Mouse (Mus musculus): ENCODE measurements around the gene Tnpo1. TPM values are rescaled to one million over a fixed set of nuclear protein-coding genes. Genes with fewer than 3 reads are reported as not detected.

The Tnpo1 gene
- polyA plus RNA-seq, 1 experiment from 2014 or later, result 66.3 TPM

- WGBS, result 22% methylated on average over 12 of the region's 12 CpGs
- ATAC-seq (ENCODE audit: low FRiP score, low read depth), result no peak
- Histone ChIP-seq H3K4me3 (peak overlapping the region; percentile 91), H3K27ac (peak overlapping the region; percentile 98; the same call in 1 of the 2 replicates), H3K27me3 (no peaks in the 10 kb centered on the region), H3K9me3 (no peaks in the 10 kb centered on the region), H3K9ac (peak overlapping the region; percentile 99), H3K36me3 (no peaks in the 10 kb centered on the region), H3K4me2 (replicated peaks) (peak overlapping the region; percentile 64), H3K4me1 (peaks cover 26% of the 10 kb centered on the region)
Observed at GRCm38 (mm10) chr13:98813596-98814274, 112.4 kb downstream of the Tnpo1 start.

- 0 out of 2 replicates have a peak overlapping the region, but pooled peaks have one; percentile 21 for H3K9ac ChIP-seq
- peaks cover 25% of the 10 kb centered on the region for H3K4me1 ChIP-seq
- peak overlapping the region; percentile 91 for H3K4me3 ChIP-seq
- peak overlapping the region; percentile 64 for H3K4me2 ChIP-seq (replicated peaks)
- WGBS, result 83% methylated on average over 2 of the region's 2 CpGs
- H3K27ac ChIP-seq, result no peak overlapping the region
- H3K9me3 ChIP-seq, result no peaks in the 10 kb centered on the region
- no peaks in the 10 kb centered on the region for H3K36me3 ChIP-seq
- H3K27me3 ChIP-seq, result no peaks in the 10 kb centered on the region
- no peak for ATAC-seq (ENCODE audit: low FRiP score, low read depth)
Observed at GRCm38 (mm10) chr13:98813167-98813566, 113.0 kb downstream of the Tnpo1 start.

- Histone ChIP-seq H3K36me3 (no peaks in the 10 kb centered on the region), H3K4me1 (peaks cover 25% of the 10 kb centered on the region), H3K4me3 (no peak overlapping the region), H3K9ac (no peak overlapping the region), H3K27me3 (no peaks in the 10 kb centered on the region), H3K9me3 (no peaks in the 10 kb centered on the region), H3K27ac (no peak overlapping the region), H3K4me2 (replicated peaks) (no peak overlapping the region)
- no peak for ATAC-seq (ENCODE audit: low FRiP score, low read depth)
- 56% methylated on average over 4 of the region's 4 CpGs for WGBS
Observed at GRCm38 (mm10) chr13:98812285-98812684, 113.9 kb downstream of the Tnpo1 start.

GRCm38 (mm10) chr13:98810143-98810542, 116.0 kb downstream of the Tnpo1 start:
- 59% methylated on average over 6 of the region's 6 CpGs for WGBS
- Histone ChIP-seq H3K9ac (no peak overlapping the region), H3K27me3 (no peaks in the 10 kb centered on the region), H3K9me3 (no peaks in the 10 kb centered on the region), H3K4me1 (peaks cover 18% of the 10 kb centered on the region), H3K4me2 (replicated peaks) (no peak overlapping the region), H3K36me3 (peaks cover 1% of the 10 kb centered on the region), H3K27ac (no peak overlapping the region; the same call in 1 of the 2 replicates), H3K4me3 (no peak overlapping the region)
- ATAC-seq (ENCODE audit: low FRiP score, low read depth), result no peak

- no peak overlapping the region for H3K4me2 ChIP-seq (replicated peaks)
- peaks cover 10% of the 10 kb centered on the region for H3K36me3 ChIP-seq
- no peak overlapping the region for H3K4me3 ChIP-seq
- 86% methylated on average over 1 of the region's 1 CpGs for WGBS
- no peaks in the 10 kb centered on the region for H3K27me3 ChIP-seq
- H3K9me3 ChIP-seq, result no peaks in the 10 kb centered on the region
- ATAC-seq (ENCODE audit: low FRiP score, low read depth), result no peak
- H3K9ac ChIP-seq, result no peak overlapping the region
- peaks cover 18% of the 10 kb centered on the region for H3K4me1 ChIP-seq
- H3K27ac ChIP-seq, result no peak overlapping the region
Observed at GRCm38 (mm10) chr13:98809087-98809486, 117.1 kb downstream of the Tnpo1 start.

- Histone ChIP-seq H3K36me3 (peaks cover 52% of the 10 kb centered on the region), H3K27me3 (no peaks in the 10 kb centered on the region), H3K4me3 (no peak overlapping the region), H3K9me3 (peaks cover 11% of the 10 kb centered on the region; the same call in 1 of the 2 replicates), H3K9ac (no peak overlapping the region), H3K4me2 (replicated peaks) (no peak overlapping the region), H3K4me1 (no peaks in the 10 kb centered on the region), H3K27ac (no peak overlapping the region)
- WGBS, result 76% methylated on average over 1 of the region's 1 CpGs
- no peak for ATAC-seq (ENCODE audit: low FRiP score, low read depth)
Observed at GRCm38 (mm10) chr13:98804480-98804879, 121.7 kb downstream of the Tnpo1 start.

- no peak overlapping the region for H3K27ac ChIP-seq
- H3K4me1 ChIP-seq, result no peaks in the 10 kb centered on the region
- H3K27me3 ChIP-seq, result no peaks in the 10 kb centered on the region
- peaks cover 60% of the 10 kb centered on the region for H3K36me3 ChIP-seq
- H3K4me3 ChIP-seq, result no peak overlapping the region
- peaks cover 11% of the 10 kb centered on the region; the same call in 1 of the 2 replicates for H3K9me3 ChIP-seq
- no peak overlapping the region for H3K4me2 ChIP-seq (replicated peaks)
- WGBS, result 85% methylated on average over 4 of the region's 4 CpGs
- no peak for ATAC-seq (ENCODE audit: low FRiP score, low read depth)
- H3K9ac ChIP-seq, result no peak overlapping the region
Observed at GRCm38 (mm10) chr13:98803699-98804098, 122.5 kb downstream of the Tnpo1 start.

- ATAC-seq (ENCODE audit: low FRiP score, low read depth), result no peak
- H3K4me2 ChIP-seq (replicated peaks), result no peak overlapping the region
Observed at GRCm38 (mm10) chr13:98802957-98803356, 123.2 kb downstream of the Tnpo1 start.

GRCm38 (mm10) chr13:98795511-98795910, 130.7 kb downstream of the Tnpo1 start:
- Histone ChIP-seq H3K9ac (no peak overlapping the region), H3K27ac (no peak overlapping the region), H3K4me1 (no peaks in the 10 kb centered on the region), H3K9me3 (no peaks in the 10 kb centered on the region), H3K27me3 (no peaks in the 10 kb centered on the region), H3K4me2 (replicated peaks) (no peak overlapping the region), H3K36me3 (peaks cover 45% of the 10 kb centered on the region), H3K4me3 (no peak overlapping the region)
- 95% methylated on average over 3 of the region's 3 CpGs for WGBS
- no peak for ATAC-seq (ENCODE audit: low FRiP score, low read depth)

More at GRCm38 (mm10) chr13:98802957-98803356, 123.2 kb downstream of the Tnpo1 start:
- H3K27me3 ChIP-seq, result no peaks in the 10 kb centered on the region
- H3K9ac ChIP-seq, result no peak overlapping the region
- H3K27ac ChIP-seq, result no peak overlapping the region
- H3K4me1 ChIP-seq, result no peaks in the 10 kb centered on the region
- H3K9me3 ChIP-seq, result peaks cover 11% of the 10 kb centered on the region; the same call in 1 of the 2 replicates
- peaks cover 62% of the 10 kb centered on the region for H3K36me3 ChIP-seq
- WGBS, result 94% methylated on average over 3 of the region's 3 CpGs
- no peak overlapping the region for H3K4me3 ChIP-seq

GRCm38 (mm10) chr13:98792864-98793263, 133.3 kb downstream of the Tnpo1 start:
- WGBS, result 97% methylated on average over 1 of the region's 1 CpGs
- Histone ChIP-seq H3K9ac (no peak overlapping the region), H3K4me3 (no peak overlapping the region), H3K27ac (no peak overlapping the region), H3K9me3 (no peaks in the 10 kb centered on the region), H3K27me3 (no peaks in the 10 kb centered on the region), H3K36me3 (peaks cover 29% of the 10 kb centered on the region), H3K4me2 (replicated peaks) (no peak overlapping the region), H3K4me1 (no peaks in the 10 kb centered on the region)
- no peak for ATAC-seq (ENCODE audit: low FRiP score, low read depth)

GRCm38 (mm10) chr13:98791693-98792092, 134.5 kb downstream of the Tnpo1 start:
- Histone ChIP-seq H3K4me1 (no peaks in the 10 kb centered on the region), H3K4me2 (replicated peaks) (no peak overlapping the region), H3K9me3 (no peaks in the 10 kb centered on the region), H3K4me3 (no peak overlapping the region), H3K27me3 (no peaks in the 10 kb centered on the region), H3K36me3 (peaks cover 27% of the 10 kb centered on the region), H3K27ac (no peak overlapping the region), H3K9ac (no peak overlapping the region)
- no peak for ATAC-seq (ENCODE audit: low FRiP score, low read depth)
- 83% methylated on average over 1 of the region's 1 CpGs for WGBS

All from limb, embryonic 13.5 days (tissue).